Mouse (Mus musculus) ovary, postnatal 36 days (tissue): ENCODE measurements around the gene LTO1.

Source experiments
- DNase-seq: peaks from one replicate; pipeline ENCODE4 v3.0.0; 2022; ENCODE audit warnings: low spot score, mixed read lengths

Gene LTO1

GRCm38 (mm10) chr7:144908705-144909104, 6.2 kb upstream of the LTO1 start:
- DNase-seq: no peak

- DNase-seq: no peak
These were observed 3.8 kb upstream of the LTO1 start for GRCm38 (mm10) chr7:144911121-144911520.

GRCm38 (mm10) chr7:144912897-144913296, 2.0 kb upstream of the LTO1 start:
- no peak for DNase-seq

- no peak for DNase-seq
These were observed 478 bp upstream of the LTO1 start for GRCm38 (mm10) chr7:144914296-144914947.

GRCm38 (mm10) chr7:144918823-144919222, 3.9 kb downstream of the LTO1 start:
- DNase-seq: no peak

- DNase-seq: no peak
These were observed 12.7 kb downstream of the LTO1 start for GRCm38 (mm10) chr7:144927591-144927990.

GRCm38 (mm10) chr7:144928009-144928888, 13.3 kb downstream of the LTO1 start:
- no peak for DNase-seq

- no peak for DNase-seq
These were observed 13.9 kb downstream of the LTO1 start for GRCm38 (mm10) chr7:144928889-144929210.

- DNase-seq: no peak
These were observed 14.6 kb downstream of the LTO1 start for GRCm38 (mm10) chr7:144929506-144929905.

- DNase-seq: no peak
These were observed 15.0 kb downstream of the LTO1 start for GRCm38 (mm10) chr7:144929931-144930330.

- no peak for DNase-seq
These were observed 16.9 kb downstream of the LTO1 start for GRCm38 (mm10) chr7:144931778-144932177.

- DNase-seq: no peak
These were observed 17.6 kb downstream of the LTO1 start for GRCm38 (mm10) chr7:144932389-144932937.

- no peak for DNase-seq
These were observed 18.4 kb downstream of the LTO1 start for GRCm38 (mm10) chr7:144933336-144933735.

- DNase-seq: no peak
These were observed 18.9 kb downstream of the LTO1 start for GRCm38 (mm10) chr7:144933796-144934195.

GRCm38 (mm10) chr7:144934901-144935300, 20.0 kb downstream of the LTO1 start:
- no peak for DNase-seq

- no peak for DNase-seq
These were observed 20.7 kb downstream of the LTO1 start for GRCm38 (mm10) chr7:144935563-144935962.

GRCm38 (mm10) chr7:144936311-144936880, 21.5 kb downstream of the LTO1 start:
- DNase-seq: no peak

GRCm38 (mm10) chr7:144937490-144937889, 22.6 kb downstream of the LTO1 start:
- peak; percentile 83 for DNase-seq

- no peak for DNase-seq
These were observed 23.1 kb downstream of the LTO1 start for GRCm38 (mm10) chr7:144937899-144938517.

- no peak for DNase-seq
These were observed 23.9 kb downstream of the LTO1 start for GRCm38 (mm10) chr7:144938661-144939343.

GRCm38 (mm10) chr7:144939344-144940002, 24.6 kb downstream of the LTO1 start, which contains the start of gene Ccnd1:
Gene Ccnd1, minus strand, starts transcription at chr7:144939925.
- peak; percentile 43 for DNase-seq
